Mouse (Mus musculus) ES-CJ7 (cell line): ENCODE results near the gene Shisa3.

Source experiments
- DNase-seq: peaks from one replicate; pipeline ENCODE4 v3.0.0; 2011; ENCODE audit warnings: low read depth, low spot score

Shisa3 gene

DNA sequence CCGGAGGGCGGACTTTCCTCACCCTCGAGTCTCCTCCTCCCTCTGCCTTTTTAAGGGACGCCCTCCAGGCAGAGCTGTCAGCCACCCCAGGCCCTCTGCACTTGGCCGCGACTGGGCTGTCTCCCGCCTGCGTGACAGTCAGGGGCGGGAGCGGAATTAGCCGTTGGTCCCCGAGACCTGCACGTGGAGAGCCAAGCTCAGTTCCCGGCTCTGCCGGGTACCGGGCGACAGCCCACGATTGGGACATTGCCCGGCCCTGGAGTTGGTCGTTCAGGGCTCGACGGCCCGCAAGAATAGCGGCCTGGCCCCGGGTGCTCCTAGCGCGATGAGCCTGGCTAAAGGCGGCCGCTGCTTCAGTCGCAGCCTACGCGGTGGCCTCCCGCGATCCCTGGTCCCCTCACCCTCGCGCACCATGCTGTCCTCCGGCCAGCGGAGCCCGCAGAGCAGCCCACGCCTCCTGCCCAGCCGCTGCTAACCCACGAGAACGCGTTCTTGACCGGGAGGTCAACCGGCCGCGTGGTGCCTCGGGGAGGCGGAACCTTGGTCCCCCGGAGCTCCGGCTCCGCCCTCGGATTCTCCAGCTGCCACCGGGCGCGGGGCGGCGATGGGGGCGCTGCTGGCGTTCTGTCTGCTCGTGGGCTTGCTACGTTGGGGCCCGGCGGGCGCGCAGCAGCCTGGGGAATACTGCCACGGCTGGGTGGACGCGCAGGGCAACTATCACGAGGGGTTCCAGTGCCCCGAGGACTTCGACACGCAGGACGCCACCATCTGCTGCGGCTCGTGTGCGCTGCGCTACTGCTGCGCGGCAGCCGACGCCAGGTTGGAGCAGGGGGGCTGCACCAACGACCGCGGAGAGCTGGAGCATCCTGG lies at the start of gene Shisa3:
TSS of gene Shisa3 (plus strand) at position 79 of the 870 bp plus-strand sequence.
- DNase-seq: peak; percentile 49

DNA sequence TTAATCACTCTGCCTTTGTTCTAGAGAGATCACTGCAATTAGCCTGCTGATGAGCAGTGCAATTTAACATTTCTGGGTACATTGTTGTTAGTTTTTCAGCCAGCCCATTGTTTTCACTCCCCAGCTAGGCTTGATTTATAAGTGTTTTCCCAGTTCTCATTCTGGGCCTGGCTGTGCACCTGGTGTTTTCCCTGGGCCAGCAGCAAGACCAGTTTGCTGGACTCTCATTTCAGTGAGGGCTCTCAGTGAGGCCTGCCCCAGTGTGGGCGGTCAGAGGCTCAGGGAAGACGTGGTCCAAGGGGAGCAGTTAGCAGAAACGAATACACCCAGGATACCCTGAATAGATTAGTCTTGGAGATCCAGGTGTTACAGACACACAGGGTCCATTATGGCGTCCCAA lies 49.0 kb upstream of the Shisa3 start:
- DNase-seq: no peak

DNA sequence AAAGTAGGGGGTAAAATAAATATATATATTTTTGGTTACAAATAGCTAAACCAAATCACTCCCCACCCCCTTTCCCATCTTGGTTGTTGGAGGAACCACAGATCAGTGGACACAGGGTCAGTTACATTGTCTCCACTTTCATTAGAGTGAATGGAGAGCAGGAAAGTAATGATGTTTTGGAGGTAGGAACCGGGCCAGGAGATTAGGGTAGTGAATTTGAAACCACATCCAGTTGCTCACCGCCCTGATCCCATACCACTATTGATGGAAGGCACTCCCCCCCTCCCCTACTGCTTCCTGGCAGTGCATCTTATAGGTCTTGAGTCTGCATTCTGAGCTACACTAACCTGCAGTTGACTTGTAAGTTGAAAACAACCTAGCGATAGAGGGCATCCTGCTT lies 48.6 kb upstream of the Shisa3 start:
- no peak for DNase-seq

DNA sequence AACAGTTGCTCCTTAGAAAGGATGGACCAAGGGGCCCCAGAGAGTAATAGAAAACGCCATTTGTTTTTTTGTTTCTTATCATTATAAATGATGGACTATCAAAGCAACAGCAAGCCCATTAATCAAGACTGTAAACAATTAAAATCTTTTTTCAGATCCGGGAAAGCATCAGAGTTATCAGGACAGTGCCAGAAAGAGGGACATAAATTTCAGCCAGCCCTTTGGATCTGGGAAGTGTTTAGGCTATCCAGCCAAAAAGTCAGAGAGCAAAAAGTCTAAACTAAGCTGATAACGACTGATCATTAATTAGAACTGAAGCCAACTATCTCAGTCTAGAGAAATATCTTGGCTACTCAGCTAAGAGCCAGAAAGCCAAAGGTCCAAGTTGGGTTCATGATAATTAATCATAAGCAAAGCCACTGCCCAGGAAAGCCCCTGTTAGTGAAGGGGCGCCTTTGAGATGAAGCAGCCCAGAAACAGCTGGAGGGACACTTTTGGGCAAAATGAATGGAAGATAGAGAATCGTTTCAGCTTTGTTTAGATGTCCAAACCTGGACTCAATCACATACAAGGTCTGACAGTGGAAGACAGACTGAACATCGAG lies 35.0 kb upstream of the Shisa3 start:
- no peak for DNase-seq

DNA sequence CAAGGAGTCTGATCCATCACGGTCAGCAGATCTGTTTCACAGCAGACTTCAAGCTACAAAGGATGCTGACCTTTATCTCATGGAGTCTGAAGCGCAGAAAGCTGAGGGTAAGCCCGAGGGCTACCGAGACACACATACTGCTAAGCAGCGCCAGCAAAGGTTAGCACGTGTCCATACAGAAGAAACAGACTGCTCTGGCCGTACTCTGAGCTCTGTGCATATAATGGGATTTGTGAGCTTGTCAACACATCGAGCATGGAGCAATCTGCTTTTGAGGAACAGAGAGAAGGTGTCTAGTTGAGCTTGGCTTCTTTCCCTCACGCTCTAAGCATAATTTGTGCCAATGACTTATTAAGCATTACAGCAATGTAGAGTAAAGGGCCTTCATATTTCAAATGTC lies 33.6 kb upstream of the Shisa3 start:
- no peak for DNase-seq

DNA sequence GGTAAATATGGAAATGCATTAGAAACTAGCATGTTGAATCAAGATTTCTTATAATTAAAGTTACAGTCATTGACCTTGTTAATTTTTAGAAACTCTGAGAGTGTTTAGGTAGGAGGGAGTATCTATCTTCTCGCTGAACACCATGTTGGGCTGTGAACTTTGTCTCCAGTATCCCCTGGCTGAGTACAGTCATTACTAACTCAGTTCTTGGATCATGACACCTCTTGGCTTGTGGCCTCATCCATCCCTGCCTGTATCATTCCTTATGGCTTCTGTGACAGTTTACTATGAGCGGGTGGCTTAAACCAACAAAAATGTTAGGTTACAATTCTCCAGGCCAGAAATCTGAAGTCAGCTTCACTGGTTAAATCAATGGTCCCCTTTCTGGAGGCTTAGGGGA lies 32.0 kb upstream of the Shisa3 start:
- no peak for DNase-seq

DNA sequence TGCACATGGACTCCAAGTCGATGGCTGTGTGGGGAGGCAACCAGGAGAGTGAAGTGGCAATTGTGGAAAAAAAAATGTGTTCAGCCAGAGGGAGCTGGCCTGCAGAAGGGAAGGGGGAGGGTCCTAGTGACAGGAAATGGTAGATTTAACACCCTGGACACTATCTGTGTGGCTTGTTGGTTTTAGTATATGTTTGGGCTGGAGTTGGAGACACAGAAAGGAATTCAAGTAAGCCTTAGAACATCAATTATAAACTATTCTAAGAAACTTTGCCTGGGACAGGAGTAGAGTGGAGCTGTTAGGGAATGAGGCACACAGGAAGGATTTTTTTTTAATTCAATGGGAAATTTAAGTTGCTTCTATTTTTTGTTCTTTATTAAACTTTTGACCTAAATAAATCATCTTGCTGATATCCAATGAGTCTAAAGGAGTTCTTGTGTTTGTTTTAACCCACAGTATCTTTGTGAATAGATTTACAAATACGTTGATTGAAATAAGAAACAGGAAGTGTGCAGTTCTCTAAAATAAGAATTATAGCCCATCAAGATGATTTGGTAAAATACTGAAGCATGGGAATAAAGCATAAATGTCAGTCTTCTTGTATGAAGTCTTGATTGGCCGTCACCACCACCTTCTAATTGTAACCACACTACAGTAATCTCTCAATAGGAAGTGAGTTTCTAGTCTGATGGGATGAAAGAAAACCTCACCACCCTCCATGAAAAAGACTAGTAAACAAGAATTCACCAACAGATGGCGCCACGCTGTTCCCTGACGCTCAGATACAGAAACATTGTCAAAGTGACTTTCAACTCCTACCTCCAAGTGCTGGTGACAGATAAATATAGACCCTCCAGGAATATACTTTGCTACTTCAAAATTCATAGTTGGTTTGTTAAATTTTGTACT lies 27.7 kb upstream of the Shisa3 start:
- DNase-seq: peak; percentile 21

DNA sequence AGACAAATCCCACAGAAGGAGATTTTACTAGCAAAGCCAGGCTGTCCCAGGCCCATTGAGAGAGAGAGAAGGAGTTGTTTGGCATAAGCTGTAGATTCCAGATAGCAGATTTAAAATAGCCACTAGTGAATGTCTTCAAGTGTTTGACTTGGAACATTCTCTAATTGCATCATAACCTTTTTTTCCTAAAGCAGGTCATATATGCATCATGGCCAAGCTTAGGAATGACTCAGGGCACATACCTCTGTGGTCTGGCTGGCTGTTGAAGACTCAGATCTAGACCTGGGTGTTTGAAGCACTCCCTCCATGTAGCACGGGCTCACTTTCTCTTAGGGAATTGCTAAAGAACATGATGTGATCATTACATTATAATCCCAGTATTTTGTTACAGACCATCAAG lies 12.6 kb upstream of the Shisa3 start:
- DNase-seq: no peak

DNA sequence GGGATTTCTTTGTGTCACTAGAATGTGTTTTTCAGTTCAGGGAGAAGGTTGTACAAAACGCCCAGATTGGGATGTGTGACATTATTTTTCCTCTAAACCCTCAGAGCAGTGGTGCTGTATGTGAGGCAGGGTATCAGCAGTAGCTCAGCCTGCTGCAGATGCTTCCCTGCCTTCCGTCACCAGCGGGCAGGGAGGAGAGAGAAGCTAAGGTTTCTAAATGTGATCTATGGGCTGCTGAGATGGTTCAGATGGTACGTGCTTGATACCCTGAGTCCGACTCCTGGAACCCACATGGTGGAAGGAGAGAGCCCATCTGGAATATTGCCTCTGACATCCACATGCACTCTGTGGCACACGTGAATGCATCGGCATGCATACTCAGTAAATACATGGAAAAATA lies 12.1 kb upstream of the Shisa3 start:
- DNase-seq: no peak

DNA sequence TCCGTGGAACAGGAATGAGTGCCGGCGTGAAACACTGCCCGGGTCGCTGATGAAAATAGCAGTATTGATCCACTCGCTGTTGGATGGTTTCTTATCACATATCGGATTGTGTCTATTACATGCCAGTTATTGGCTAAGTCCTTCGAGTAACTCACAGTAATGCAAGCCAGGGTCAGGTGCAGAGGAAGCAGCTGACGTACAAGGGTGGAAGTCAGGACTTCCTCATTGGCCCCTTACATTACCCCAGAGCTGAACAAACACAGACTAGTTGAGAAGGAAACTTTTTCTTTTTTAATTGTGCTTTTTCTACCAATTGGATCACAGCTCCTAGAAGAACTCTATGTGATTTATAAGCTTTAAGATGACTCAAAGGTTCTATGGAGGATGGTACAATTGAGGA lies 7.7 kb upstream of the Shisa3 start:
- DNase-seq: no peak

DNA sequence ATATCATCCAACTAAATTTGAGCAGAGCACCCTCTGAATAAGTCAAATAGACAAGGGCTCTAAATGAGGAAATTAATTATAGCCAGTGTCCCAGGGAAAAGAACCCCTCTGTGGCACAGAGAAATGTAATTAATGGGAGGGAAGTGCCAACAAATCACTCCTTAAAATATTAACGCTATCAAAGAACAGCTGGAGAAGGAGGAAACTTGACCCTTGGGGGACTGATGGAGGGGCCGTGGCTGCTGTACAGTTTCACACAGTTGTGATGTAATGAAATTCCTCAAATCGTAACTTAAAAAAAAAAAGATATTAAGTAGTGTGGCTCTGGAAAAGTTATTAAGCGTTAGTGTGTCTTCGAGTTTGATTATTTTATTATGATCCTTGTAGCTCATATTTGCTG lies 1.7 kb upstream of the Shisa3 start:
- no peak for DNase-seq

DNA sequence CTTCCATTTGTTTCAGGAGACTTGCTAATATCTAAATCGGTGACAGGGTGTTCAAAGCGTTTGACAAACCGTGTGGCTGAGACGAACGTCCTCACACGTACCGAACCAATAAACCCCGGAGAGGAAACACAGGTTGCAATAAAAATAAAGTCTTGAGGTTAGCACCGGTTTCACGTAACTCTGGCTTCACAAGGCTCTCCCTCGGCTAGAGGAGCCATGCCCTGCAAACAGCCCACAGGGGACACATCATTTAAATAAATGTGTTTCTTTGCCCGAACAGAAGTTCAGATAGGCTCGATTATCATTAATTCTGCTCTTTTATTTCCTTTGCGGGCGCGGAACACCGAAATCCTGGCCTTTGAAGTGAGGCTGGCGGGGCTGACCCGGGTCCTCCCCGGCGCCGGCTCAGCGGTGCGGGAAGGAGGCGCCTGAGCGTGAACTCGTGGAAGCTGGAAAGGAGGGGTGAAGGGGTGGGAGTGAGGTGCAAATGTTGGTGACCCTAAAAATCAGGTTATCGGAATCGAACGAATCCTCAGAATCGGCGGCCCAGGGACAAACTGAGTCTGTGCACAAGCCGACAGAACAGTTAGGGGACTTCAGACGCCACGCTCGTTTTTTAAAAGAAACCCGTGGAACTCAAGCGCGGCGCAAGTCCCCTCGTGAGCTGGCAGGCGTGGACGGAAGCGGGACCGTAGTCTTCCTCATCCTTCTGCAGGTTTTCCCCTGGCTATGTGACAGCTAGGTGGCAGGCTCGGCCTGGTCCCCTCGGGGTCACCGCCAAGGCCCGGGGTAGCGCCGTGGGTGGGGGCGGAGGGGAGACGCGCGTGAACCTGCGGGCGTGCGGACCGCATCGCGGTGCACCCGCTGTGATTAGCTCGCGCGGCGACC lies 522 bp upstream of the Shisa3 start:
- DNase-seq: no peak

DNA sequence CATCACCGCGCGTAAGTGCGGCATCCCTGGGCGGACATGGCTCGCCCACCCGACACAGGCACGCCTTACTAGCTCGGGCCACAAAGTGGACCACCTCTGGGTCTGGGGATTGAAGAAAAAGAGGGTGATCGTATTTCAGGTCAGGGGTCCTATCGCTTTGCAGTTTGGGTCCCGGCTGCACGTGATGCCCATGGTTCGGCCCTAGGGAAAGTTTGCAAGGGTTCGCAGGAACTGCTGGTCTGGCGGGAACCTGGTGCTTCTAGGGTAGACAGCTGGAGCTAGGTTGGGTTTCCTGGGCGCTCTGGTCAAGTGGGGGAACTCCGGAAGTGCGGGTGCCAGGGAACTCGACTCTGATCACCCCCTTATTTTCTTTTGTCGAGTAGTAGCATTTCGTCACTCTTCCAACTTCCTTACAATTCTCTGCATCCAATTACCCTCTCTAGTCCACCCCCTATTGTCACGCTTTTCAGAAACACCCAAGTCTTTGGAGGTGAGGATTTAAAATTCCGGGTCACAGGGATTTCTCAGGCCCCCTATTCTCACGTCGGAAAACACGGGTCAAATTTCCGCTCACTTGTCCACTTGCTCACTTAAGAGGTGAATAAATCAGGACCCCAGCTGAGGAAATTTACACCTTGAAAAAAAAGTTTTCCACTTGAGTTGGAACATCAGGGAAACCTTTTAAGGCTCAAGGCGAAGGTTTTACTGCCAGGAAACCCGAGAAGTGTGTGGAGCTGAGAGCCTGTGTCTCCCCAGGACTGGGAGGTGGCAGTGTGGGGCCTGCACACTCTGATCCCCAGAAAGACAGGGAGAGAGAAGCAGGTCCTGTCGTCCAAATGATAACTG lies 1.2 kb downstream of the Shisa3 start:
- DNase-seq: no peak

DNA sequence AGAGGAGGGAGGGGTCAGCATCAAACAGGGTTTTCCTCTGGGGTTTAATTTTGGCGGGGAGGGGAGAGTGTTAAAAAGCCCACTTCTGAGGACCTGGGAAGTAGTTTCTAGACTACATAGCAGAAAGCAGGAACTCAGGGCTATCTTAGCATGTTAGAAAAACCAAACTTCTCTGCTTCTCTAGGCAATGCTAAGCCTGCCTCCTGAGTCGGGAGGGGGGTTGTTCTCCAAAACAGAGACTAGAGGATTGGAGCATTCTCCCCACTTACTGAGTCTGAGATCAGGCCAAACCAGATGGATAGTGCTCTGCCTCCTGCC lies 1.8 kb downstream of the Shisa3 start:
- DNase-seq: no peak

DNA sequence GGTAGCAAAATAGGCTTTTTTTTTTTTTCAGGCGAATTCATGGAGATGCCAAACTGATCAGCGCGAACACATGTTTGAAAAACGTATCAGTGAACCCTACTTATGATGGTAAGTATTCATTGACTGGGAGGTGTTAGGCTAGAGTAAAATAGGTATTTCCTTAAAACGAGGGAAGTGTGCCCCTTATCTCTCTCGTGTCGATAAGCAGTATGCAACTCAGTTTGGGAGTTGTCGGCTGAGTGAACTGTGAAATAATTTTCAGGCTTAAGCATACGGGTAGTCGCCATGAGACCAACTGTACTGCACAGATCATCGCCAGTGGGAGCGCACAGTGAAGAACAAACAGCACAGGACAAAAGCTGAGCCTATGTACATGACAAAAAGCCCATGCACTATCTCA lies 13.5 kb downstream of the Shisa3 start:
- DNase-seq: no peak

DNA sequence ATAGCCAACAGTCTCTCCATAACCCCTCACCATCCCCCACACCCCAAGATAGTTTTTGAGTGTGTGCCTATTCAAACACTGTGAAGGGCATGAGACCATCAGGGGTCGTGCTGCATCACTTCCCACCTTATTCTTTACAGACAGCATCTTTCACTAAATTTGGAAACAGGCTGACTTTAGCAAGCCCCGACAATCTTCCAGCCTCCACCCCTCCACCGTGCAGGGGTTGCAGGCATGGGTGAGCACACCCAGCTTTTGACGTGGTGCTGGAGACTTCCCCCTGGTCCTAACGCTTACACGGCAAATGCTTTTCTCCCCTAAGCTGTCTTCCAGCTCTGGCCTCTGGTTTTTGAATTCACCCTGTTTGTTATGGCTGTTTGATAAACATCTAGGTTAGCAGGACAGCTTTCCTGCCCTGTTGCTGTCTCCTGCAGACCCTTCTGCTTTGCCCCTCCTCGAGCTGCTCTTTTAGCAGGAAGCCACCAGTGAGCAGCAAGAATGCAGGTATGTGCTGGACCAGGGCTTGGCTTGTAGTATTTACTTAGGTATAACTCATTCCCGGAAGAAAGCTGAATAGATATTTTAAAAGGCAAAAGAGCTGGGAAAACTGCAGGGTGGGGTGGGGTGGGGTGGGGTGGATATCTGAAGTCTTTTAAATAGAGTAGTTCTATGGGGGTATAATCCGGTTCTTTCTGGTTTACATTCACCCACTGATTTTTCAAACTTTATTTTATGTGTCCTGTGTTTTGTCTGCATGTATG lies 20.7 kb downstream of the Shisa3 start:
- no peak for DNase-seq

DNA sequence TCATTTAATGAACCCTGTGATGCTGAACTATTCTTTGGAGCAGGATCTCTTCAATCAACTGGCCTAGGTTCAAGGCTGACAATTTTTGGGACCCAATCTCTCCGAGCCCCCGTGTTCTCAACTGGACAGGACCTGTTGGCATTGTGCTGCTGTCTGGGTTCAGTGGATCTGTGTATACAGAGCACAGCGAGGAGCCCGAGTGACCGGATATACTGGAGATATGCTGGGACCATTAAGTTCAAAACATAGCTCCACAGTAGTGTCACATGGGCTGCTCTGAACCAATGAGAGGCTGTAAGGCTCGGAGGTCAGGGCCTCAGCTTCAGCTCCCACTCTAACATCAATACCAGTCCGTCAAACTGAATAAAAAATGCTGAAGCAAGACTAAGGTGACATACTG lies 21.8 kb downstream of the Shisa3 start:
- DNase-seq: no peak

DNA sequence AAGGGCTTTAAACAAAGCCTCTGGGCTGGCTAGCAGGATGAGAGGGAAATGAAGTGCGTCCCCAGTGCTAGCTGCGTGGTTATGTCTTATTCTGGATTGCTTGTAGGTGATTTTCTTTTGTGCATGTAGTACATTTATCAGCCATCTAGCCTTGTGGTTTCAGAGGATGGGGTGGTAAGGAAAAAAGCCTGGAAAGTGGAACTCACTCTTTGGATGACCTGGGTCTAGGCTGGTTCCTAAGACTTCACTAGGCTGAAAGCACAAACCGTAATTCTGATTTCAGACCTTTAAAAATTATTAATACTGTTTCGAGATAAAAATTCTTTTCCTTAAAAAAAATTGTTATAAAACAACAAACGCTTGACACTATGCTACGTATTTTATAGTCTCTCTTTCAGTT lies 22.2 kb downstream of the Shisa3 start:
- no peak for DNase-seq

DNA sequence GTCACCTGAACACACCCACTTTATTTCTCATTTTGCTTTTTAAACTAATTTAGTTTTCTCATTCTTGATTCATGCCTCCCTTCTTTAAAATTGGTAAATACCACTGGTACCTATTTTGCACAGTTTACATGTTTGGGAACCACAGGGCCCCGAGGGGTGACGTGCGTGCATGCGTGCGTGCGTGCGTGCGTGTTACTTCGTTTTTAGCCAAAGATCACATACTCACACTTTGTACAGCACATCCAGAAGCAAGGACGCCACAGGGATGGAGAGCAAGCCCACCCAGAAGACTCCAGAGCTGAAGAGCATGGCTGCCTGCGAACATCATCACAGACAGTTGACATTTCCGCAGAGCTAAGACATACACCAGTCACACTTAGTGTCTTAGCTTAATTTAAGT lies 23.6 kb downstream of the Shisa3 start:
- DNase-seq: no peak
